ENCODE assay signal across 8 mouse cellular contexts in genomic region chr6:117169051-117169909, GRCm38 (mm10). TPM values are rescaled to one million over a fixed set of nuclear protein-coding genes. Genes with fewer than 3 reads are reported as not detected.
DNase-seq lines count a peak whose midpoint lies in the region; ATAC-seq and TF ChIP-seq lines count a peak whose summit lies in the region.

No protein-coding gene starts in this region.

- 4% methylated on average over 46 of the region's 46 CpGs for WGBS in heart, adult 2 months
- WGBS in kidney, embryonic 14.5 days = under 1% methylated on average over 46 of the region's 46 CpGs
- under 1% methylated on average over 46 of the region's 46 CpGs for WGBS in midbrain, embryonic 12.5 days

- intact Hi-C loops in heart, adult 2 months (cut with DNase I) = loop anchor here (5.0 kb wide), 4 partner anchors 202 to 748 kb away; no protein-coding TSS in a partner anchor

- no peaks in the 10 kb centered on the region for H3K27me3 ChIP-seq in heart, adult 2 months (ENCODE audit: control insufficient read depth, insufficient read depth, low read length)
- 0 out of 2 replicates have a peak, but pooled peaks cover 4% of the 10 kb centered on the region for H3K27me3 ChIP-seq in kidney, embryonic 14.5 days (ENCODE audit: control insufficient read depth, insufficient read depth, low read length)
- H3K27me3 ChIP-seq in midbrain, embryonic 12.5 days = peaks cover 87% of the 10 kb centered on the region

- peak overlapping the region; percentile 86 for H3K9ac ChIP-seq in heart, adult 2 months (ENCODE audit: low read depth, low read length)
- peak overlapping the region; percentile 77 for H3K9ac ChIP-seq in kidney, embryonic 14.5 days (ENCODE audit: low read depth, low read length)
- H3K9ac ChIP-seq in midbrain, embryonic 12.5 days (replicated peaks) = peak overlapping the region; percentile 66

- peaks cover 2% of the 10 kb centered on the region; the same call in 1 of the 2 replicates for H3K4me1 ChIP-seq in bone marrow macrophage, adult 2 months (ENCODE audit: control insufficient read depth, insufficient read depth, low read length)
- peaks cover 7% of the 10 kb centered on the region for H3K4me1 ChIP-seq in heart, adult 2 months (ENCODE audit: control insufficient read depth, insufficient read depth, low read length)
- peaks cover 9% of the 10 kb centered on the region for H3K4me1 ChIP-seq in kidney, embryonic 14.5 days (ENCODE audit: control insufficient read depth, insufficient read depth, low read length)
- H3K4me1 ChIP-seq in midbrain, embryonic 12.5 days = peaks cover 26% of the 10 kb centered on the region

- H3K4me2 ChIP-seq in kidney, embryonic 14.5 days (replicated peaks; ENCODE audit: low read depth, low read length) = peak overlapping the region; percentile 96
- H3K4me2 ChIP-seq in midbrain, embryonic 12.5 days (replicated peaks) = peak overlapping the region; percentile 92

- peak overlapping the region; percentile 67 for H3K4me3 ChIP-seq in bone marrow macrophage, adult 2 months (ENCODE audit: insufficient read depth, low read length)
- H3K4me3 ChIP-seq in heart, adult 2 months = peak overlapping the region; percentile 62
- peak overlapping the region; percentile 74 for H3K4me3 ChIP-seq in kidney, embryonic 14.5 days (ENCODE audit: low read length)
- peak overlapping the region; percentile 61 for H3K4me3 ChIP-seq in midbrain, embryonic 12.5 days

- no peak for TF ChIP-seq POLR2A in bone marrow macrophage, adult 2 months (IDR thresholded peaks at IDR 0.05; ENCODE audit: borderline replicate concordance, low read depth, low read length)
- no peak for TF ChIP-seq POLR2A in heart, adult 2 months (IDR thresholded peaks at IDR 0.05; ENCODE audit: insufficient read depth, low read depth, low read length)

- peak; percentile 32 for ATAC-seq in kidney, embryonic 14.5 days (ENCODE audit: low FRiP score, low TSS enrichment)
- no peak for ATAC-seq in midbrain, embryonic 12.5 days (ENCODE audit: low FRiP score, low read depth)

- DNase-seq in ovary, postnatal 14 days (ENCODE audit: low spot score) = peak; percentile 9
- no peak for DNase-seq in ovary, postnatal 10 days (ENCODE audit: low spot score)
- DNase-seq in heart, adult 2 months = peak; percentile 39 to 64
- DNase-seq in cerebellum, adult 11-12 months = no peak
- DNase-seq in testis, postnatal 10 days (ENCODE audit: low spot score) = no peak

- TF ChIP-seq EP300 in heart, adult 2 months (IDR thresholded peaks at IDR 0.05; ENCODE audit: insufficient read depth, low read depth, low read length) = no peak

- no peaks in the 10 kb centered on the region for H3K9me3 ChIP-seq in kidney, embryonic 14.5 days (ENCODE audit: control insufficient read depth, low read length)
- no peaks in the 10 kb centered on the region for H3K9me3 ChIP-seq in midbrain, embryonic 12.5 days

- H3K79me2 ChIP-seq in heart, adult 2 months (replicated peaks; ENCODE audit: control insufficient read depth, insufficient read depth, low read length) = no peaks in the 10 kb centered on the region

- TF ChIP-seq CTCF in bone marrow macrophage, adult 2 months (IDR thresholded peaks at IDR 0.05; ENCODE audit: low read depth, low read length) = no peak
- no peak for TF ChIP-seq CTCF in heart, adult 2 months (IDR thresholded peaks at IDR 0.05)

- no peaks in the 10 kb centered on the region for H3K36me3 ChIP-seq in heart, adult 2 months (ENCODE audit: control insufficient read depth, insufficient read depth, low read length)
- H3K36me3 ChIP-seq in kidney, embryonic 14.5 days (ENCODE audit: control insufficient read depth, insufficient read depth, low read length) = 0 out of 2 replicates have a peak, but pooled peaks cover 4% of the 10 kb centered on the region
- H3K36me3 ChIP-seq in midbrain, embryonic 12.5 days = no peaks in the 10 kb centered on the region

- no peak overlapping the region for H3K27ac ChIP-seq in bone marrow macrophage, adult 2 months (ENCODE audit: insufficient read depth, low read depth, low read length)
- H3K27ac ChIP-seq in heart, adult 2 months = peak overlapping the region; percentile 96
- peak overlapping the region; percentile 38; the same call in 1 of the 2 replicates for H3K27ac ChIP-seq in kidney, embryonic 14.5 days (ENCODE audit: low read depth, low read length)
- H3K27ac ChIP-seq in midbrain, embryonic 12.5 days (replicated peaks) = no peak overlapping the region

RNA-seq across cellular contexts. Expression of gene Cxcl12, which starts 0.9 kb away (rescaled TPM):
- polyA plus RNA-seq in bone marrow macrophage, adult 2 months (2012; ENCODE audit: insufficient read depth, insufficient read length, missing spikeins) = 1.0 and 1.6 TPM in 2 replicates
- total RNA-seq in heart, adult 2 months (2021) = 100 to 1,000 TPM in 1 of 2 experiments, 10 to 100 TPM in 1; 97.9 to 116 TPM
- 101 and 166 TPM in 2 replicates for polyA plus RNA-seq in heart, adult 2 months (2012; rRNA removed)
- 90.7 and 109 TPM in 2 replicates for polyA plus RNA-seq in kidney, embryonic 14.5 days (2014; fragmentation: Nextera tagmentation; extraction: Ambion mirVana)
- polyA plus RNA-seq in midbrain, embryonic 12.5 days (2016; fragmentation: Nextera tagmentation; extraction: Ambion mirVana) = 75.0 and 111 TPM in 2 replicates

Comparison
In these comparisons a context has a peak if more than half of its experiments do, and no peak if none do; other contexts are left out.
1. DNase-seq: peak in ovary, postnatal 14 days (single experiment) and heart, adult 2 months (2 of 2); none in ovary, postnatal 10 days (single experiment), cerebellum, adult 11-12 months (single experiment) and testis, postnatal 10 days (single experiment).
2. H3K27ac ChIP-seq: peak in heart, adult 2 months (single experiment) and kidney, embryonic 14.5 days (single experiment); none in bone marrow macrophage, adult 2 months (single experiment) and midbrain, embryonic 12.5 days (single experiment).
3. RNA of gene Cxcl12, which starts 0.9 kb away (polyA plus RNA-seq): 75.0 to 111 TPM in midbrain, embryonic 12.5 days, 90.7 to 109 TPM in kidney, embryonic 14.5 days and 101 to 166 TPM in heart, adult 2 months; 1.0 to 1.6 TPM in bone marrow macrophage, adult 2 months; every median in the first group is over 10 times any median in the second.
4. Peak in every context shown above with its lines, with median percentiles within 50 percentile points of each other: H3K4me3 ChIP-seq and H3K9ac ChIP-seq.